Mouse (Mus musculus) forebrain, postnatal 0 days (tissue): ENCODE data around the gene Zc3h15. TPM values are rescaled to one million over a fixed set of nuclear protein-coding genes. Genes with fewer than 3 reads are reported as not detected.

Experiments
- ATAC-seq: fragments of 200-750 bp; cut with Nextera tagmentation; 2 replicates; pipeline ENCODE4 v1.8.0; 2017; ENCODE audit warnings: mild to moderate bottlenecking, moderate library complexity
- DNase-seq: peaks from one replicate; pipeline ENCODE4 v3.0.0-alpha.2; 2015
- H3K27ac ChIP-seq: fragments of 300-500 bp; sonication (generic); 2 replicates; pipeline ENCODE4 v1.5.1; 2014; ENCODE audit warnings: low read depth, mild to moderate bottlenecking, antibody characterized with exemption, low read length, moderate library complexity, mixed read lengths
- H3K27me3 ChIP-seq: fragments of 300-500 bp; sonication (generic); 2 replicates; pipeline ENCODE4 v1.6.1; 2014; ENCODE audit warnings: mild to moderate bottlenecking, low read length, mixed read lengths; ENCODE audit not compliant: insufficient read depth
- H3K36me3 ChIP-seq: fragments of 300-500 bp; sonication (generic); 2 replicates; pipeline ENCODE4 v1.6.1; 2014; ENCODE audit warnings: mild to moderate bottlenecking, moderate library complexity; ENCODE audit not compliant: insufficient read depth
- H3K4me1 ChIP-seq: fragments of 300-500 bp; sonication (generic); 2 replicates; pipeline ENCODE4 v1.6.1; 2014; ENCODE audit warnings: antibody characterized with exemption; ENCODE audit not compliant: insufficient read depth
- H3K4me2 ChIP-seq: fragments of 300-500 bp; sonication (generic); 2 replicates; pipeline ENCODE4 v1.6.1; 2014; ENCODE audit warnings: low read depth, mild to moderate bottlenecking, moderate library complexity
- H3K4me3 ChIP-seq: fragments of 300-500 bp; sonication (generic); 2 replicates; pipeline ENCODE4 v1.5.1; 2014; ENCODE audit warnings: low read depth, low read length, mixed read lengths
- H3K9ac ChIP-seq: fragments of 300-500 bp; sonication (generic); 2 replicates; pipeline ENCODE4 v1.6.1; 2014; ENCODE audit warnings: mild to moderate bottlenecking
- H3K9me3 ChIP-seq: fragments of 300-500 bp; sonication (generic); 2 replicates; pipeline ENCODE4 v1.6.1; 2016; ENCODE audit warnings: low read length
- CTCF ChIP-seq: sonication (generic); IDR thresholded peaks from 2 replicates; pipeline ENCODE4 v1.5.1; 2016; ENCODE audit warnings: antibody characterized with exemption, control low read depth, low read depth
- WGBS: fragments of 180-500 bp; shearing (Covaris S2); extraction: QIAGEN DNeasy Blood & Tissue Kit; methylation state at CpG from one replicate; pipeline ENCODE4 v1.1.7; 2014; 5-methylcytosine and 5-hydroxymethylcytosine counted together
- polyA plus RNA-seq: library from polyadenylated mRNA; unstranded; fragments of >200 nt; fragmentation: Nextera tagmentation; extraction: Ambion mirVana; gene quantifications from 2 replicates; pipeline ENCODE4 v1.2.1, GENCODE M21; 2015
- total RNA-seq: library from RNA; depleted of rRNA; stranded (reverse); fragments of >200 nt; gene quantifications from 2 replicates; pipeline ENCODE4 v1.2.3, GENCODE M21; 2014; rRNA removed

The Zc3h15 gene
- total and polyA plus RNA-seq, 2 experiments from 2014 or later, result 110 to 189 TPM

GRCm38 (mm10) chr2:83713946-83714345 is 69.7 kb downstream of the Zc3h15 start:
- no peak for DNase-seq
- Histone ChIP-seq H3K27me3 (no peaks in the 10 kb centered on the region), H3K4me1 (no peaks in the 10 kb centered on the region), H3K9me3 (no peaks in the 10 kb centered on the region), H3K27ac (no peak overlapping the region), H3K4me2 (no peak overlapping the region), H3K9ac (no peak overlapping the region), H3K36me3 (no peaks in the 10 kb centered on the region), H3K4me3 (no peak overlapping the region)
- TF ChIP-seq CTCF, result no peak
- no peak for ATAC-seq
- WGBS, result 96% methylated on average over 5 of the region's 5 CpGs

Other genes with a start within 250 kb of the Zc3h15 start
- 17.2 and 27.7 TPM in 2 replicates for gene Itgav, start 80.0 kb downstream of the Zc3h15 start, total RNA-seq
- gene Itgav, start 80.0 kb downstream of the Zc3h15 start, polyA plus RNA-seq, result 17.6 and 22.6 TPM in 2 replicates
- 116 and 118 TPM in 2 replicates for gene Fam171b, start 168.2 kb downstream of the Zc3h15 start, total RNA-seq
- gene Fam171b, start 168.2 kb downstream of the Zc3h15 start, polyA plus RNA-seq, result 82.7 and 98.9 TPM in 2 replicates